Mouse (Mus musculus): ENCODE data around the gene Tex13c2.
A peak's percentile ranks its signal among the peaks of the same experiment; 100 is the strongest.

Tex13c2 gene

DNA sequence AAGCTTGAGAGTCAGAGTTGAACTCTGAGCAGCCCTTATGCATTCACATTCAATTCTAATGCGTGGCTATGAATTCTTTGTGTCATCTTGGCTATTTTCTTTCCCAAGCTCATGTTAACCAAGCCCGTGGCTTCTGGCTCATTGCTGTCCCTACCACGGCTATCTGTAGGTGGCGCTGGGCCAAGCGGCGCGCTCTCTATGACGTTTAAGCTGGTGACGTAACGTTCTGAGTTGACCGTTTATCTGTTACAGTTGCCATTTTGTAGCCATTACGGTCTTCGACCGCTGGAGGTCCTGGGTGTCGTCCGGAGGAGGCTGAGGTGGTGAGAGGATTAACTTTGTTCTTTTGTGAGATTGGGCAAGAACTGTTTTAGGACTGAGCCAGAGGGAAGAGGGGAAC, at the start of gene Tex13c2:
Gene Tex13c2, plus strand, starts transcription at position 246 of the 400 bp plus-strand sequence.
- DNase-seq (ENCODE audit: low read depth, low spot score), result no peak

DNA sequence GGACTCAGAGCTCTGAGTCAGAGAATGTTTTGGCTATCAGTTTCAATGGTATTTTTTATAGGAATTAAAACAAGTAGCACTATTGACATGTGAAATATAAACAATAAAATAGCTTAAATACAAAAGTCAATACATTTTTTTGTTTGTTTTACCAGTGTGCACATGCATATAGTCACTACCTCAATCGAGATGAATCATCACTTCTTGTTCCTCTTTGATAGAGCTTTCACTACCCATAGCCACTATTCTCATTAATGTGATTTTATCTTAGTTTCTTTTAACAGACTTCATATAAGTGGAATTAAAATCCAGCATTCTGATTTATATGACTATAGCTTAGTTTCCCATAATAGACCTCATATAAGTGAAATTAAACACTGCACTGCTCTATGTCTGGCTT, 39.2 kb upstream of the Tex13c2 start:
- DNase-seq (ENCODE audit: low read depth, low spot score), result no peak

DNA sequence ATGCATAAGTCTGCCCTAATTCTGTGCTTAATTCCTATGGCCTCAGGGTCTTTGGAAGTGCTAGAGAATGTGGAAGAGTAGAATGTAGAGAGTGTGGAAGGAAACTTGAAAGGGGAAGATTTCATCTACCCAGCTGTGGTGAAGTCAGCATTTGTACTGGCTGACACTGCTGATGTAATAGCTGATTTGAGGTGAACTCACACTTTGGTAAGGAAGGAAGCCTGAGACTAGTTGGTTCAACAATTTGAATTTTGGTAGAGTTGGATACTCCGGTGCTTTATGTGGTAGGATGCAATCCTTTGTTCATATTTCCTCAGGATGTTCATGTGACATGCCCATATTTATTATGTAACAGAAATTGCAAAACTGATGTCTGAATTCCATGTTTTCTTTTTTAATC, 36.5 kb upstream of the Tex13c2 start:
- no peak for DNase-seq (ENCODE audit: low read depth, low spot score)

DNA sequence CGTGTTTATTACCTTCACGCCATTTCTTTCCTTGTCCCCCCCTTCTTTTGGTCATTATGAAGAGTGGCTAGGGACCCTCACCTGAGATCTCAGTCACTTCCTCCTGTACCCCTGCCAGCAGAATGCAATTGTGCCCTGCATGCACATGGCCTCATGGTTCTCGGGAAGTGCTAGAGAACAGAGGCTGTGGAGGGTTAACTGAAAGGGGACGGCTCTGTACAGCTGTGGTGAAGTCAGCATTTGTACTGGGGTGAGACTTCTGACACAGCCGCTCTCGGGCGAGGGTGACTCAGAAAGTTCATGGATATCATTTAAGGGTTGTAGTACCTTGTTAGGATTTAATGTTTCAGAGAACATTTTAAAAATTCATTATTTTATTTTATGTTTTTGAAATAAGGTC, 35.0 kb upstream of the Tex13c2 start:
- DNase-seq (ENCODE audit: low read depth, low spot score), result no peak

DNA sequence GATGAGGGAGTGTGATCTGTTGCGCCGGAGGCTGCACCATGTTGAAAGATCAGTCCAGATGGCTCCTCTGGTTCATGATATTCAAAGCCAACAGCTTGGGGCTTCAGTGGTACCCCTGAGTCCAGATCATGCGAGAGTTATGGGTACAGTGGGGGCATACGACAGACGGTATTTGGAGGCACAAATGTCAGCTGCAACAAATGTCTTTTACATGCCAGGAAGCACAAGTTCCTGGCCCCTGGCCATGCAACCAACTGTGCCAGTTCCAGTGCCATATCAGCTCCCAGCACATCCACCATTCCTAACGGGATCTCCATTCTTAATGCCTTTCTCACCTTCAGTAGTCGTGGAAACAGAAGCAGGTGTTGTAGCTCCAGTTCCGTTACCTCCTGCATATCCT, 845 bp downstream of the Tex13c2 start:
- DNase-seq (ENCODE audit: low read depth, low spot score), result peak; percentile 49

DNA sequence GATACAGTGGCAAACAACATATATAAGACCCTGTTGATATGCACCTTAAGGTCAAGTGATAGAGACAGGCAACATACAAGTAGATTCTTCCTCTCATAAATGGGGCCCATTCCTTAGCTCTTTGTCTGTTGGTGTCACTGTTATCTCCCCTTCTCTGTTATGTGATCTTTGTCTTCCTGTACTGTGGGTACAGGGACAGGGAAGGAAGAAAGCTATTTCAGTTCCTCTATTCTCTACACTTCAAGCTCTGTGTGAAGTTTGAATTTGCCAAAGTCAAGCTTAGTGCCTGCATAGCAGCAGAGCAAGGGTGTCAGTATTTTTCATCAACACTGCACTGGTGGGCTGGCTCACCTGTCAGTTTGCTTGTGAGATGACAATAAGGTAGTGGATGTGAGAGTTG, 11.0 kb downstream of the Tex13c2 start:
- no peak for DNase-seq (ENCODE audit: low read depth, low spot score)

DNA sequence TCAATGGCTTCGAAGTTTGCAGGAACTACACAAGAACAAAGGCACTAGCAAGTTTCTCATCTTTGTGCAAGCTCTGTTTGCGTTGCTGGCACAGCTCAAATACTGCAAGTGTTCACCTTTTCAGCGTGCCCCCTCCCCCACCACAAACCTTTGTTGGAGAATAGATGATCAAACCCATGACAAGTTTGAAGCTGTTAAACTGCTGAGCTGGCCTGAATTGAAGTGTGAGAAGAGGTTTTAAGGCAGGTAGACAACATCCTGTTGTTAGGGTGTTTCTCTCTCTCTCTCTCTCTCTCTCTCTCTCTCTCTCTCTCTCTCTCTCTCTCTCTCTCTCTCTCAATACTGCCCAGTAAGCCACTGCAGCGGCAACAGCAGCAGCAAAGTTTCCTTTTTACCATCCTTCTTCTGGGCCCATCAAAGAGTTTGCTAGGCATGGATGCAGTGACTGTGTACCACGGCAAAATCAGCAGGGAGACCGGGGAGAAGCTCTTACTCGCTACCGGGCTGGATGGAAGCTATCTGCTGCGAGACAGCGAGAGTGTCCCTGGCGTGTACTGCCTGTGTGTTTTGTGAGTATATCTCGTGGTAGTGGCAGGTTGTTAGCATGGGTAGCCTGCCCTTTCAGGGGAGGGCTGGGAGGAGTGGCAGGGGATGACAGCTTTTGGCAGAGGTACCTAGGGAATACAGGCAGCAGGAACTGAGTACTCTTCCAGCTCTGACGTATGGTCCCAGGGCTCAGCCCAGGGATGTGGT, 13.0 kb downstream of the Tex13c2 start, which contains the start of gene Sh2d1a:
Gene Sh2d1a, plus strand, starts transcription at position 163 of the 753 bp plus-strand sequence.
- DNase-seq (ENCODE audit: low read depth, low spot score), result no peak

DNA sequence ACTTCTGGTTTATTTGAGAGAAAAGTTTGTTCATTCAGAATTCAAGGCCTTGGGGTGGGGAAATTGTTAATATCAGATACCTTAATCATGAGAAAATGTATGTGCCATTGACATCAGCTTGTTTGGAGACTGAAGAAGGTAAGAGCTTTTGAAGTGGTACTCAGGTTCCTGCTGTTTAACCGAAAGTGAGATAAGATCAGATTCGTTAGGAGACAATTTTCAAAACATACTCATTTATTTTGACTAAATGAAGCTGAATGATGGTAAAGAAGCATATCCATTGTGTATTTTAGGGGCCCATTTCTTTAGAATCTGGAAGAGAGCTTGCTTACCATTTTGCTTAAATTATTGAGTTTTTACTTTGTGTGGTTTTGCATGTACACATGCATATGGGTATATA, 21.6 kb downstream of the Tex13c2 start:
- no peak for DNase-seq (ENCODE audit: low read depth, low spot score)

DNA sequence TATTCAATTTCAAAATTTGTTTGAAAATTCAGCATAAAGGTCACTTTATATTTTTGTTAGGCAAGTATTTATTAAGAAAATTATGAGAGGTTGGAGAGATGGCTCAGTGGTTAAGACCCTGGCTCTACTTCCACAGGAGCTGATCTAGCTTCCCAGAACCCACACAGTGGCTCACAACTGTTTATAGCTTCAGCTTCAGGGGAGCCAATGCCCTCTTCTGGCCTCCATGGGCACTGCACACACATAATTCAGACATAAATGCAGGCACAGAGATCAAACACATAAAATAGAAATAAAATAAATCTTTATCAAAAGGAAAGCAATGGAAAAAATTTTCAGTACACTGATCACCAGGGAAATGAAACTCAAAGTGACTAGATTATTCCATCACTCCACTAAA, 23.1 kb downstream of the Tex13c2 start:
- no peak for DNase-seq (ENCODE audit: low read depth, low spot score)

DNA sequence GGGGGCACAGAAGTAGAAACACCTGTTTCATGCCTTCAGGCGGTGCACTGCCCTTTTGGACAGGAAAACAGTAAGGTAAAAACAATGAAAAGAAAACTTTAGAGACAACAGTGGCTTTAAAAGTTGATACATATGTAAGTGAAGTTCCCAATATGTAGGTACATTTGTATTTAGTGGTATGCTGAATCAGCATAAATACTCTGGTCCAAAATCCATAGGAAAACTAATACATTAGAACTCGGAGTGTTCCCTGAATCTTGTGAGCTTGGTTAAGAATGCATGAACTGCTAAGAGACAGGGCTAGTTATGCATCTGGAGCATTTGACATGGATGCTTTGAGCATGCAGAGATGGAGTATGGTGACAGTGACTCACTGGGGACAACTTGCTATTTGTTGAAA, 33.4 kb downstream of the Tex13c2 start:
- DNase-seq (ENCODE audit: low read depth, low spot score), result no peak

DNA sequence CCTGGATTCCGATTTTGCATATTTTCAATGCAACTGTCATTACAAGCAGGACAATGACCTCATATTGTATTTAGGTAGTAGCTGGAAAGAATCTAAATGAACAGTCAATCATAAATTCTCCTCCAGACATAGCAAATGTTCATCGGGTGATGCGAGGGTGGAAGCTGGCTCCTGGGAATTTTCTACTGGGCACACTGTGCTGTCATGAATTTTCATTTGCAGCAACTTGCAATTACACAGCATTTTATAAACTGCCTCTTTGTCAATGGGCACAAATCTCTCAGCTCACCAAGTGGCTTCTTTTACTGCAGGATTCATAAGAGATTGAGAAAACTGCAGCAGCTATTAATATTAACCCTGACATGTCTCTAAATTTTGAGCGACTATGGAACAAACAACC, 41.2 kb downstream of the Tex13c2 start:
- DNase-seq (ENCODE audit: low read depth, low spot score), result peak; percentile 31

DNA sequence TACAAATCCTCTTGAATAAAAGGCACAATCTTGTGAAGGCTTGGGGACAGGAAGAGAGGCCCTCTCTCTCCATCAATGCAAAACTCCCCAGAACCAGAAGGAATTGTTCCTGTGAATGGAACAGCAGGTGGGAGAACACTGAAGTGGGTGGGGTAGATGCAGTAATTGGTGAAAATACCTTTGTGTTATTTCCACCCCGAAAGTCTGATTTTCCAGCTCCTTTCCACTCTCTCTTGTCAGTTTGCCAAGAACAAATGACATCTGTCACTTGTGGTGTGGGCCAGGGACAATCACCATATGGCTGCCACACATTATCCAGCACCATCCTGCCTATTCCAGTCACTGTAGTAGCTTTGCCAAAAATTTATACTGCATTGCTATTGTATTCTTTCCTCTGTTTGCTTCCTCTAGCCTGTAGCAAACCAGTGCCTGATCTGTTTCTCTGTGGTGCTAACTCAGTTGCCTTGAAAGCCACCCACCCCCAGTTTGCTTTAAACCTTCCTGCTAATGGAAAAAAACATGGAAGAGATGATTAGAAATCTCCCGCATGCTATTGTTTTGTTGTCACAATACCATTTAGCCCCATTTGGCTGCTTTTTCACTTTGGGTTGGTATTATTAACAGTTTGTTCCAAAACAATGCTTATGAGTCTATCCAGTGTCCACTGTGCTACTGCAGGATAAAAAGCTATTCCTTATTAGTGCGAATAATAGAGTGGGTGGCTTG, 50.7 kb downstream of the Tex13c2 start:
- DNase-seq (ENCODE audit: low read depth, low spot score), result peak; percentile 95

DNA sequence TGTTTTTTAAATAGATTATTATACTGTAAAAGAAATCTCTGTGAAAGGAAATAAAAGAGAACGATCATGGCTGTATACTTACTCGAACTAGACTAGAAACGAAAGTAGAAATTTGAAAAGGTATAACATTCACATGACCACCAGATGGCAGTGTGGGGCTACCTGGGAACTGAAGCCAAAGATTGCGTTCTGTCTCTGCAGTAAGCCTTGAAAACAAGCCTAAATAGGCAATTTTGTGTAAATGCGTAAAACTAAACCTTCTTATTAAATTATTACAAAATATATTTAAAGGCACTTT, 51.2 kb downstream of the Tex13c2 start:
- DNase-seq (ENCODE audit: low read depth, low spot score), result peak; percentile 91

Measured in brain, adult 2 months (tissue).